Mouse (Mus musculus) CH12.LX (cell line): ENCODE data around the gene Gpr152. TPM values are rescaled to one million over a fixed set of nuclear protein-coding genes. Genes with fewer than 3 reads are reported as not detected.

Experiments
- DNase-seq: peaks from one replicate; pipeline ENCODE4 v3.0.0-alpha.2; 2013; ENCODE audit errors: extremely low read depth
- H3K27ac ChIP-seq: 2 replicates; pipeline ENCODE4 v1.5.1; 2012; ENCODE audit warnings: low read depth, mild to moderate bottlenecking, control low read depth, moderate library complexity; ENCODE audit not compliant: insufficient read depth
- H3K27me3 ChIP-seq: replicated peaks from 2 replicates; pipeline ENCODE3; 2012; ENCODE audit warnings: inconsistent platforms
- H3K36me3 ChIP-seq, 2 experiments: replicated peaks in 1 of 2; 2 replicates each; pipeline versions ENCODE3 to v1.6.1; 2012; ENCODE audit warnings: inconsistent platforms in 1 of 2, low read length in 1 of 2, mild to moderate bottlenecking in 1 of 2, mixed read lengths in 1 of 2, moderate library complexity in 1 of 2; ENCODE audit not compliant: control insufficient read depth in 1 of 2, insufficient read depth in 1 of 2
- H3K4me1 ChIP-seq, 2 experiments: 2 replicates each; pipeline ENCODE4 v1.6.1; 2012; ENCODE audit warnings: inconsistent platforms in 1 of 2, moderate library complexity in 1 of 2; ENCODE audit not compliant: insufficient read depth in 2 of 2, control insufficient read depth in 1 of 2
- H3K4me2 ChIP-seq: 2 replicates; pipeline ENCODE4 v1.6.1; 2012; ENCODE audit warnings: low read depth, mild to moderate bottlenecking, control low read depth; ENCODE audit not compliant: poor library complexity, insufficient read depth, severe bottlenecking
- H3K4me3 ChIP-seq, 3 experiments: fragments of 150-350 bp in 1 of 3; sonication (generic) in 1 of 3; replicated peaks in 1 of 3; 2 replicates each; pipeline versions ENCODE3 to v1.5.1; 2011 to 2012; ENCODE audit warnings: low read depth in 2 of 3, low read length in 2 of 3, mild to moderate bottlenecking in 2 of 3, moderate library complexity in 2 of 3, control low read depth in 1 of 3, improper control_type of control experiment in 1 of 3, inconsistent platforms in 1 of 3, mixed read lengths in 1 of 3; ENCODE audit not compliant: poor library complexity in 1 of 3
- H3K79me2 ChIP-seq: replicated peaks from 2 replicates; pipeline ENCODE4 v1.6.1; 2012; ENCODE audit warnings: mild to moderate bottlenecking, moderate library complexity; ENCODE audit not compliant: control insufficient read depth, poor library complexity, insufficient read depth, severe bottlenecking; ENCODE audit errors: extremely low read depth
- H3K9ac ChIP-seq: 2 replicates; pipeline ENCODE4 v1.6.1; 2012; ENCODE audit warnings: low read depth, mild to moderate bottlenecking, control low read depth, moderate library complexity; ENCODE audit not compliant: insufficient read depth
- H3K9me3 ChIP-seq: replicated peaks from 2 replicates; pipeline ENCODE3; 2012; ENCODE audit warnings: low read length, inconsistent platforms, mixed read lengths
- CHD1 ChIP-seq: IDR thresholded peaks from 2 replicates; pipeline ENCODE4 v1.6.1; 2012; ENCODE audit warnings: low read depth, low read length, improper control_type of control experiment, inconsistent platforms
- CHD2 ChIP-seq: IDR thresholded peaks from 2 replicates; pipeline ENCODE4 v1.6.1; 2011; ENCODE audit warnings: low read length, improper control_type of control experiment
- E2F4 ChIP-seq: IDR thresholded peaks from 2 replicates; pipeline ENCODE4 v1.6.1; 2011; ENCODE audit warnings: low read depth, low read length, improper control_type of control experiment; ENCODE audit not compliant: insufficient replicate concordance
- EP300 ChIP-seq: IDR thresholded peaks from 2 replicates; pipeline ENCODE4 v1.6.1; 2011; ENCODE audit warnings: low read length, improper control_type of control experiment
- ETS1 ChIP-seq: conservative IDR thresholded peaks from 2 replicates; pipeline ENCODE4 v1.6.1; 2012; ENCODE audit warnings: low read depth, mild to moderate bottlenecking, inconsistent platforms, low read length, improper control_type of control experiment, moderate library complexity
- GABPA ChIP-seq: IDR thresholded peaks from 2 replicates; pipeline ENCODE4 v1.6.1; 2012; ENCODE audit warnings: low read depth, low read length, improper control_type of control experiment, inconsistent platforms; ENCODE audit not compliant: insufficient replicate concordance
- IRF4 ChIP-seq: IDR thresholded peaks from 2 replicates; pipeline ENCODE4 v1.6.1; 2014; ENCODE audit warnings: low read depth, mild to moderate bottlenecking, inconsistent platforms, low read length, improper control_type of control experiment
- JUN ChIP-seq: IDR thresholded peaks from 2 replicates; pipeline ENCODE4 v1.6.1; 2011; ENCODE audit warnings: low read depth, mild to moderate bottlenecking, low read length, improper control_type of control experiment, moderate library complexity; ENCODE audit not compliant: insufficient read depth
- JUND ChIP-seq: conservative IDR thresholded peaks from 2 replicates; pipeline ENCODE4 v1.6.1; 2011; ENCODE audit warnings: low read depth, low read length, improper control_type of control experiment
- KAT2A ChIP-seq: IDR thresholded peaks from 2 replicates; pipeline ENCODE4 v1.6.1; 2012; ENCODE audit warnings: low read length, improper control_type of control experiment, inconsistent platforms; ENCODE audit not compliant: insufficient replicate concordance
- MAFK ChIP-seq: IDR thresholded peaks from 2 replicates; pipeline ENCODE4 v1.6.1; 2011; ENCODE audit warnings: low read length, improper control_type of control experiment; ENCODE audit not compliant: insufficient replicate concordance
- MAX ChIP-seq: IDR thresholded peaks from 2 replicates; pipeline ENCODE4 v1.6.1; 2011; ENCODE audit warnings: low read length, improper control_type of control experiment
- MAZ ChIP-seq: IDR thresholded peaks from 2 replicates; pipeline ENCODE4 v1.6.1; 2012; ENCODE audit warnings: low read depth, mild to moderate bottlenecking, inconsistent platforms, low read length, improper control_type of control experiment, moderate library complexity
- MXI1 ChIP-seq: IDR thresholded peaks from 2 replicates; pipeline ENCODE4 v1.6.1; 2011; ENCODE audit warnings: mild to moderate bottlenecking, low read depth, low read length, improper control_type of control experiment
- MYC ChIP-seq: IDR thresholded peaks from 2 replicates; pipeline ENCODE4 v1.6.1; 2011; ENCODE audit warnings: low read depth, mild to moderate bottlenecking, improper control_type of control experiment, low read length
- PAX5 ChIP-seq: IDR thresholded peaks from 2 replicates; pipeline ENCODE4 v1.6.1; 2012; ENCODE audit warnings: low read length, inconsistent platforms, mixed read lengths
- RCOR1 ChIP-seq: conservative IDR thresholded peaks from 2 replicates; pipeline ENCODE4 v1.6.1; 2012; ENCODE audit warnings: low read depth, mild to moderate bottlenecking, inconsistent platforms, low read length, improper control_type of control experiment
- SMC3 ChIP-seq: IDR thresholded peaks from 2 replicates; pipeline ENCODE4 v1.6.1; 2011; ENCODE audit warnings: low read depth, low read length, improper control_type of control experiment
- USF1 ChIP-seq: IDR thresholded peaks from 2 replicates; pipeline ENCODE4 v1.6.1; 2014; ENCODE audit warnings: low read depth, mild to moderate bottlenecking, inconsistent platforms, low read length, improper control_type of control experiment
- ZKSCAN1 ChIP-seq: IDR thresholded peaks from 2 replicates; pipeline ENCODE4 v1.6.1; 2012; ENCODE audit warnings: low read depth, inconsistent platforms, low read length, improper control_type of control experiment, borderline replicate concordance
- ZMIZ1 ChIP-seq: IDR thresholded peaks from 2 replicates; pipeline ENCODE4 v1.6.1; 2012; ENCODE audit warnings: low read depth, mild to moderate bottlenecking, inconsistent platforms, low read length, improper control_type of control experiment
- ZNF384 ChIP-seq: IDR thresholded peaks from 2 replicates; pipeline ENCODE4 v1.6.1; 2012; ENCODE audit warnings: low read depth, low read length, improper control_type of control experiment, inconsistent platforms
- dilution Hi-C: fragments of 300-500 bp; cut with MboI; formaldehyde crosslinking; loops from 2 replicates; pipeline ENCODE4 v1.14.3; 2020; ENCODE audit warnings: low sequenced_read_pairs; ENCODE audit not compliant: extremely low pct_unique_long_range_greater_than_20kb, extremely low pct_ligation_motif_present
- in situ Hi-C: fragments of 300-500 bp; cut with MboI; formaldehyde crosslinking; loops from 3 replicates; pipeline ENCODE4 v1.14.3; 2019; ENCODE audit warnings: low sequenced_read_pairs, low pct_ligation_motif_present, low pct_unique_long_range_greater_than_20kb, mixed read lengths
- polyA plus RNA-seq: library from polyadenylated mRNA; unstranded; fragments of >175 nt; gene quantifications from 2 replicates; pipeline ENCODE4 v1.2.1, GENCODE M21; 2012; ENCODE audit warnings: low read depth; ENCODE audit not compliant: insufficient read length
- total RNA-seq, 2 experiments: library from RNA; depleted of rRNA; stranded (reverse); fragments of 300-350 nt in 1 of 2; fragments of >200 nt in 1 of 2; gene quantifications; 2 replicates each; pipeline ENCODE4 v1.2.3; 2012 to 2014

Gene Gpr152
- total and polyA plus RNA-seq, 3 experiments = 0.05 to 0.71 (median 0.17) TPM

DNA sequence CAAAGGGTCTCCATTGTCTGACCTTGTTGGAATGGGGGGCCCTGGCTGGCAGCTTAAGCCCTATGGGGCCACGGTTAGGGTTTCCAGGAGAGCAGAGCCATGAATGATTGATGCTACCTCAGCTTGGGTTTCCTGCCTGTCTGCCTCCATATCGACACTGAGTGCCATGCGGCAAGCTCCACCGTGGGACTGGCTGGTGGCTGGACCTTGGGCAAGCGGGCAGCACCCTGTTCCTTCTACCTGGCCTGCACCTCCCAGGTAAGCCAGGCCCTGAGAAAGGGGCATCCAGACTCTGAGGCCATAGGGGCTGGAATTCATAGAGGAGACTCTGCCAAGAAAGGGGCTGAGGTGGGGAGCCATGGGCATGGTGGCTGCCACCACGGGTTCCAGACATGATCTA is 560 bp downstream of the Gpr152 start:
- Histone ChIP-seq H3K36me3 (peaks cover 0 to 49% of the 10 kb centered on the region in 2 experiments), H3K79me2 (no peaks in the 10 kb centered on the region), H3K27me3 (no peaks in the 10 kb centered on the region), H3K4me3 (no peak overlapping the region), H3K27ac (no peak overlapping the region), H3K4me2 (no peak overlapping the region), H3K9ac (no peak overlapping the region), H3K9me3 (no peaks in the 10 kb centered on the region), H3K4me1 (peaks cover 49 to 91% of the 10 kb centered on the region in 2 experiments)
- DNase-seq = no peak
- TF ChIP-seq PAX5 = no peak
- TF ChIP-seq JUN = no peak
- no peak for TF ChIP-seq IRF4
- TF ChIP-seq ZNF384 = no peak
- TF ChIP-seq ETS1 = no peak
- no peak for TF ChIP-seq CHD2
- no peak for TF ChIP-seq E2F4
- TF ChIP-seq GABPA = no peak
- TF ChIP-seq MAX = no peak
- no peak for TF ChIP-seq MAZ
- TF ChIP-seq MYC = no peak
- no peak for TF ChIP-seq ZKSCAN1
- no peak for TF ChIP-seq USF1
- no peak for TF ChIP-seq CHD1
- no peak for TF ChIP-seq JUND
- TF ChIP-seq MXI1 = no peak
- dilution Hi-C loops (no loop called here), in situ Hi-C loops (no loop called here)

DNA sequence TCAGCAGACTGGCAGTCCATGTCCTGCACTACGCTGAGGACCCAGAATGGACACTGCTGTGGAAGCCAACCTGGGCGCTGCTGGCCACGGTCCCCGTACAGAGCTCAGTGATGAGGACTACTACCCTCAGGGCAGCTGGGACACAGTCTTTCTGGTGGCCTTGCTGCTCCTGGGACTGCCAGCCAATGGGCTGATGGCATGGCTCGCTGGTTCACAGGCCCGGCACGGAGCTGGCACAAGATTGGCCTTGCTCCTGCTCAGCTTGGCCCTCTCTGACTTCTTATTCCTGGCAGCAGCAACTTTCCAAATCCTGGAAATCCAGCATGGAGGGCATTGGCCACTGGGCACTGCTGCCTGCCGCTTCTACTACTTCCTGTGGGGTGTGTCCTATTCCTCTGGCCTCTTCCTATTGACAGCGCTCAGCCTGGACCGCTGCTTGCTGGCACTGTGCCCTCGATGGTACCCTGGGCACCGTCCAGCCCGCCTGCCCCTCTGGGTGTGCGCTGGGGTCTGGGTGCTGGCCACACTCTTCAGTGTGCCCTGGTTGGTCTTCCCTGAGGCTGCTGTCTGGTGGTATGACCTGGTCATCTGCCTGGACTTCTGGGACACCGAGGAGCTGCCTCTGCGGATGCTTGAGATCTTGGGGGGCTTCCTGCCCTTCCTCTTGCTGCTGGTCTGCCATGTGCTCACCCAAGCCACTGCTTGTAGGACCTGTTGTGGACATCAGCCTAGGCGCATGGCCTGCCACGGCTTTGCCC is 3.0 kb downstream of the Gpr152 start:
- DNase-seq = no peak
- Histone ChIP-seq H3K27me3 (no peaks in the 10 kb centered on the region), H3K9ac (no peak overlapping the region), H3K9me3 (peaks cover 5% of the 10 kb centered on the region), H3K4me2 (no peak overlapping the region), H3K27ac (no peak overlapping the region), H3K4me3 (peak overlapping the region in 1 of 3 experiments; percentile 57), H3K79me2 (no peaks in the 10 kb centered on the region), H3K4me1 (peaks cover 46 to 93% of the 10 kb centered on the region in 2 experiments), H3K36me3 (peaks cover 0 to 39% of the 10 kb centered on the region in 2 experiments)
- dilution Hi-C loops = no loop called here
- TF ChIP-seq MAFK = no peak
- no peak for TF ChIP-seq MAZ
- TF ChIP-seq KAT2A = no peak
- TF ChIP-seq PAX5 = no peak
- no peak for TF ChIP-seq MYC
- TF ChIP-seq IRF4 = no peak
- TF ChIP-seq CHD1 = no peak
- no peak for TF ChIP-seq RCOR1
- no peak for TF ChIP-seq EP300
- TF ChIP-seq MAX = no peak
- TF ChIP-seq SMC3 = no peak
- no peak for TF ChIP-seq CHD2
- no peak for TF ChIP-seq USF1
- no peak for TF ChIP-seq ZNF384
- no peak for TF ChIP-seq ZMIZ1
- TF ChIP-seq, all 38 proteins: peak for 0
- in situ Hi-C loops = no loop called here
